Mouse (Mus musculus) kidney, embryonic 16.5 days (tissue): Measurements from ENCODE around the gene Kcnip3. TPM values are rescaled to one million over a fixed set of nuclear protein-coding genes. Genes with fewer than 3 reads are reported as not detected.

ENCODE experiments used
- ATAC-seq: fragments of 200-750 bp; cut with Nextera tagmentation; 2 replicates; pipeline ENCODE4 v1.8.0; 2017; ENCODE audit warnings: moderate TSS enrichment; ENCODE audit not compliant: low FRiP score, low TSS enrichment
- H3K27ac ChIP-seq: fragments of 300-500 bp; sonication (generic); 2 replicates; pipeline ENCODE4 v1.5.1; 2014; ENCODE audit warnings: low read length
- H3K27me3 ChIP-seq: fragments of 300-500 bp; sonication (generic); 2 replicates; pipeline ENCODE4 v1.6.1; 2014; ENCODE audit warnings: low read length, control low read depth, mixed read lengths; ENCODE audit not compliant: insufficient read depth
- H3K36me3 ChIP-seq: fragments of 300-500 bp; sonication (generic); 2 replicates; pipeline ENCODE4 v1.6.1; 2014; ENCODE audit warnings: low read length, control low read depth, mixed read lengths; ENCODE audit not compliant: insufficient read depth
- H3K4me1 ChIP-seq: fragments of 300-500 bp; sonication (generic); 2 replicates; pipeline ENCODE4 v1.6.1; 2014; ENCODE audit warnings: low read length, control low read depth, mixed read lengths; ENCODE audit not compliant: insufficient read depth
- H3K4me2 ChIP-seq: fragments of 300-500 bp; sonication (generic); replicated peaks from 2 replicates; pipeline ENCODE4 v1.6.1; 2014; ENCODE audit warnings: low read depth, low read length
- H3K4me3 ChIP-seq: fragments of 300-500 bp; sonication (generic); 2 replicates; pipeline ENCODE4 v1.5.1; 2014; ENCODE audit warnings: mild to moderate bottlenecking, low read length
- H3K9ac ChIP-seq: fragments of 300-500 bp; sonication (generic); replicated peaks from 2 replicates; pipeline ENCODE4 v1.6.1; 2014; ENCODE audit warnings: low read length
- H3K9me3 ChIP-seq: fragments of 300-500 bp; sonication (generic); 2 replicates; pipeline ENCODE4 v1.6.1; 2016; ENCODE audit warnings: low read length, control low read depth
- WGBS: fragments of 180-500 bp; shearing (Covaris S2); extraction: QIAGEN DNeasy Blood & Tissue Kit; methylation state at CpG from one replicate; pipeline ENCODE4 v1.1.7; 2014; 5-methylcytosine and 5-hydroxymethylcytosine counted together
- polyA plus RNA-seq: library from polyadenylated mRNA; unstranded; fragments of >200 nt; fragmentation: Nextera tagmentation; extraction: Ambion mirVana; gene quantifications from 2 replicates; pipeline ENCODE4 v1.2.1, GENCODE M21; 2015

Gene Kcnip3
- polyA plus RNA-seq, result 3.4 and 4.7 TPM in 2 replicates

- H3K4me3 ChIP-seq, result peak within 1 kb of the TSS; percentile 37
- peak within 1 kb of the TSS; percentile 49 for H3K4me2 ChIP-seq
- peak; percentile 76 for ATAC-seq
- H3K4me1 ChIP-seq, result peaks cover 18% of the 10 kb centered on the region
- 3% methylated on average over 10 of the region's 10 CpGs for WGBS
- H3K27me3 ChIP-seq, result no peaks in the 10 kb centered on the region
- H3K9me3 ChIP-seq, result no peaks in the 10 kb centered on the region
- H3K9ac ChIP-seq, result peak within 1 kb of the TSS; percentile 48
- no peaks in the 10 kb centered on the region for H3K36me3 ChIP-seq
- no peak within 1 kb of the TSS for H3K27ac ChIP-seq
Observed at GRCm38 (mm10) chr2:127522006-127522441, at the start of gene Kcnip3. Kcnip3 (minus strand) TSS chr2:127522094.

- Histone ChIP-seq H3K27ac (no peak overlapping the region), H3K9ac (peak overlapping the region; percentile 40; the same call in 1 of the 2 replicates), H3K27me3 (peaks cover 13% of the 10 kb centered on the region), H3K4me2 (peak overlapping the region; percentile 37), H3K36me3 (no peaks in the 10 kb centered on the region), H3K9me3 (no peaks in the 10 kb centered on the region), H3K4me1 (no peaks in the 10 kb centered on the region), H3K4me3 (peak overlapping the region; percentile 24)
- 17% methylated on average over 18 of the region's 18 CpGs for WGBS
- ATAC-seq, result peak; percentile 98
Observed at GRCm38 (mm10) chr2:127559070-127559966, 37.4 kb upstream of the Kcnip3 start.

DNA sequence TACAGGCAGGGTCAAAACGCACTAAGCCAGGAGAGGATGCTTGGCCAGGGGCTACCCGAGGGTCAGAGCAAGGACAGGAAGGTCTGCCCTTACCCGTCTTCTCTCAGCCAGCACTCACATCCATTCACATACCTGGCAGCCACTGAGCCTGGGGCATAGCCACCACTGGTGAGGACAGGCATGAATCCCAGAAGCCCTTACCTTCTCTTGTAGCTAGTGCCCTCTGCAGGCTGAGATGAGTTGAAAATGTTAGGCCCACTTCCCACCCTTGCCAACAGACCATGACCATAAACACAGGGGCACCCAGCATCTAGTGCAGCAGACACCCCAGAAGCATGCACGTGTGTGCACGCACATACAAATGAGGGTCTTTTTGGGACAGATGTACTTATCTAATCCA is 29.2 kb upstream of the Kcnip3 start:
- WGBS, result 55% methylated on average over 5 of the region's 5 CpGs
- Histone ChIP-seq H3K9ac (no peak overlapping the region), H3K4me2 (no peak overlapping the region), H3K9me3 (no peaks in the 10 kb centered on the region), H3K36me3 (no peaks in the 10 kb centered on the region), H3K27me3 (no peaks in the 10 kb centered on the region), H3K4me3 (no peak overlapping the region), H3K27ac (no peak overlapping the region), H3K4me1 (no peaks in the 10 kb centered on the region)
- ATAC-seq, result no peak

- WGBS, result 81% methylated on average over 1 of the region's 1 CpGs
- no peak overlapping the region for H3K4me2 ChIP-seq
- no peak overlapping the region for H3K9ac ChIP-seq
- no peaks in the 10 kb centered on the region for H3K36me3 ChIP-seq
- no peak overlapping the region for H3K4me3 ChIP-seq
- ATAC-seq, result no peak
- H3K27me3 ChIP-seq, result no peaks in the 10 kb centered on the region
- H3K9me3 ChIP-seq, result no peaks in the 10 kb centered on the region
- no peaks in the 10 kb centered on the region for H3K4me1 ChIP-seq
- H3K27ac ChIP-seq, result no peak overlapping the region
Observed at GRCm38 (mm10) chr2:127550446-127550845, 28.6 kb upstream of the Kcnip3 start.

GRCm38 (mm10) chr2:127549711-127550110 is 27.8 kb upstream of the Kcnip3 start:
- Histone ChIP-seq H3K27ac (no peak overlapping the region), H3K36me3 (no peaks in the 10 kb centered on the region), H3K9ac (no peak overlapping the region), H3K9me3 (no peaks in the 10 kb centered on the region), H3K4me3 (no peak overlapping the region), H3K27me3 (no peaks in the 10 kb centered on the region), H3K4me2 (no peak overlapping the region), H3K4me1 (no peaks in the 10 kb centered on the region)
- ATAC-seq, result no peak

GRCm38 (mm10) chr2:127548342-127549074 is 26.6 kb upstream of the Kcnip3 start:
- ATAC-seq, result no peak
- Histone ChIP-seq H3K4me3 (no peak overlapping the region), H3K36me3 (no peaks in the 10 kb centered on the region), H3K27ac (no peak overlapping the region), H3K9ac (no peak overlapping the region), H3K4me2 (no peak overlapping the region), H3K27me3 (no peaks in the 10 kb centered on the region), H3K9me3 (no peaks in the 10 kb centered on the region), H3K4me1 (no peaks in the 10 kb centered on the region)
- 73% methylated on average over 5 of the region's 5 CpGs for WGBS

DNA sequence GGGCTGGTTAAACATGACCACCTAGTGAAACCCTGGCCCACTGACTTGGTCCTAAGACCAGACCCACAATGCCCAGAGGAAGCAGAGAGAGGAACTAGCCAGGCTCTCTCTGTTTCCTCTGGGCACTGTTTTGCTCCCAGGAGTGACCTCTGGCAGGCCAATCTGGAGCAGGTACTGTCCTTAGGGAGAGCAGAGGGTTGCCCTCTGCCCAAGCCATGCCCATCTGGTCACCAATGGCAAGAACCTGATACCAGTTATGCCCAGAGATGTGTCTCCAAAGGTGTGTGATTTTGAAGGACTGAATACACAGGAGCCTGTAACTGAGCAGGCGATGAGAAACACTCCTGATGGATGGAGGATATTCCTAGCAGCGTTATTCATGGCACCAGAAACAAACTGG is 19.8 kb upstream of the Kcnip3 start:
- ATAC-seq, result no peak
- WGBS, result 86% methylated on average over 2 of the region's 2 CpGs
- Histone ChIP-seq H3K36me3 (no peaks in the 10 kb centered on the region), H3K4me3 (no peak overlapping the region), H3K4me2 (no peak overlapping the region), H3K4me1 (no peaks in the 10 kb centered on the region), H3K27me3 (peaks cover 34% of the 10 kb centered on the region), H3K9ac (no peak overlapping the region), H3K27ac (no peak overlapping the region), H3K9me3 (no peaks in the 10 kb centered on the region)

DNA sequence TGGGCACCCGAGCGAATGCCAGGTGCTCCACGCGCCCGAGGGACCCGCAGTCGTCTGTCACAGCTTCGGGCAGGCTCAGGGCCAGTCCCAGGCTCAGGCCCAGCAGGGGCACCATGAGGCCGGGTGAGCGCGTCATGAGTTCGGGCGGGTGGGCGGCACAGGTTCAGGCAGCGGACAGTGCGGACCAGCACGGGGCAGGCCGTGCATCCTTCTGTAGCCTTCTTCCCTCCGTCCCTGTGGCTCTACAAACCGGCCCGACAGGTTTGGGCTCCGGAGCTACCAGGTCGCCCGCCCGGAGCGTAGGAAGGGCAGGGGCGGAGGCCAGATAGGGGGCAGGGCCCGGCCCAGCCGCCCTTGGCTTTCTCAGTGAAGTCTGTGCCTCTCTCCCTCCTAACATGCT is 19.3 kb upstream of the Kcnip3 start, which contains the start of gene Prom2:
TSS of gene Prom2 (minus strand) at position 283 of the 400 bp plus-strand sequence.
- no peak within 1 kb of the TSS for H3K27ac ChIP-seq
- H3K4me1 ChIP-seq, result no peaks in the 10 kb centered on the region
- H3K36me3 ChIP-seq, result no peaks in the 10 kb centered on the region
- H3K9ac ChIP-seq, result no peak within 1 kb of the TSS
- H3K27me3 ChIP-seq, result peaks cover 34% of the 10 kb centered on the region
- peak within 1 kb of the TSS; percentile 15 for H3K4me3 ChIP-seq
- H3K4me2 ChIP-seq, result peak within 1 kb of the TSS; percentile 29
- ATAC-seq, result 0 out of 2 replicates have a peak, but pooled peaks have one; percentile 55
- 4% methylated on average over 29 of the region's 29 CpGs for WGBS
- no peaks in the 10 kb centered on the region for H3K9me3 ChIP-seq

DNA sequence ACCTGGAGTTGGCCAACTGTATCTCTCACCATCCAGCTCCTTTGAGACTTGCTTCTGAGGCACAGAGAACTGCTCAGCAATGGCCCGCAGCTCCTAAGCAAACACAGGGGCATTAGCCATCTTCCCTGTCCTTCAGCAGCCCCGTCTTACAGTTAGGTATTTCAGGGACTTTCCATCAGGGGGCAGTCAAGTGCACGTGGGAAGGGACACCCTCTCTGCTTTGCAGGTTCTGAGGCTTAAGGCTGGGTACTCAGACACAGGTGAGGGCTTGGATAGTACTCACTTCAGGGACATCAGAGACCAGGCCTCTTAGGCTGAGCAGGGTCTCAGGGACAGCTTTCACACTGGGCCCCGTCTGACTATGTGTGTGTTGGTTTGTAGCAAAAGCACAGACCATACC is 17.6 kb upstream of the Kcnip3 start:
- Histone ChIP-seq H3K4me3 (no peak overlapping the region), H3K9me3 (no peaks in the 10 kb centered on the region), H3K27ac (no peak overlapping the region), H3K9ac (no peak overlapping the region), H3K4me2 (no peak overlapping the region), H3K4me1 (no peaks in the 10 kb centered on the region), H3K27me3 (peaks cover 34% of the 10 kb centered on the region), H3K36me3 (no peaks in the 10 kb centered on the region)
- 21% methylated on average over 4 of the region's 4 CpGs for WGBS
- ATAC-seq, result 0 out of 2 replicates have a peak, but pooled peaks have one; percentile 16
